ENCODE assay signal across 9 mouse cellular contexts in the genomic region with DNA sequence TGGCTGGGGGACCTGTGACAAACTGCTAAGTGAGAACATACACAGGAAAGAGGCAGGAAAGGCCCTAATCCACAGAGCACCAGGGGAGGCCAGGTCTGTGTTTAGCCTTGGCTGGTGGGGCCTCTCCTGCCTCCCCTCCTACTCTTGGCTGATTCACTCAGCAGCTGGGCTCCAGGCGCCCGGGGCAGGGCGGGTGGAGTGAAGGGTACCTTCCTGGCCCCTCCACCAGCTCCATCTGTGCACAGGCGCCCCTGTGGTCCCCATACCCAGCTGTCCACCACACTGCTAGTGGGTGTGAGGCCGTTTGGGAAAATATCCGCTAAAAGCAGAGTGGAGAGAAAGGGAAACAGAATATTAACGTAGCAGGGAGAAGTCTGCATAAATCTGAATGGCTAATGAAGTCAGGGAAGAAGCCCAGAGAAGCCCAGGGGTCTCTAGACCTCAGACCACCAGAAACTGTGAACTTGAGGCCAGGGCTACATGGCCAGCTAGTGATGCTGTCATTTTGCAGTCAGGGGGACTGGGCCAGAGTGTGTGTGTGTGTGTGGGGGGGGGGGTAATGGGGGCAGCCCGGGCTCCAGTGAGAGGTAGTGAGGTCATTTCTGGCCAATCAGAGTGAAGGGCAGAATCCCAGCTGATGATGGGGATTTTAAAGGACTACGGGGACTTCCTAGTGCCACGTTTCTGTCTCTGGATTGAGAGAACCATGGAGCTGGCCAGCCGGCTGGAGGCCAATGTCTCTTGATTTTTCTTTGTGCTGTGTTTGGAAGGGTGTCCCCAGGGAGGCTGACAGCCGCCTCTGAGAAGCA.
DNase-seq lines count a peak whose midpoint lies in the region; ATAC-seq lines count a peak whose summit lies in the region.
"Had no signal": no experiment of that assay in that cellular context is flagged by ENCODE, and none has a peak within 500 bp of the region (broad histone marks: within the 10 kb centered on the region; RNA-seq: fewer than 3 reads in every experiment).

No protein-coding gene starts in this region.

- peak; percentile 79 for ATAC-seq in kidney, embryonic 15.5 days (replicated peaks; ENCODE audit: low FRiP score)
- peak; percentile 85 for ATAC-seq in forebrain, embryonic 12.5 days (ENCODE audit: low FRiP score)
- ATAC-seq in stomach, embryonic 14.5 days (ENCODE audit: insufficient number of reproducible peaks, insufficient read depth, low FRiP score, low read depth), result peak; percentile 54; the same call in 1 of the 2 replicates

- H3K36me3 ChIP-seq in kidney, embryonic 15.5 days, result no peaks in the 10 kb centered on the region
- H3K36me3 ChIP-seq in forebrain, embryonic 12.5 days (replicated peaks), result no peaks in the 10 kb centered on the region
- no peaks in the 10 kb centered on the region for H3K36me3 ChIP-seq in stomach, embryonic 14.5 days (ENCODE audit: control insufficient read depth, insufficient read depth, low read length)

- H3K9me3 ChIP-seq in kidney, embryonic 15.5 days (replicated peaks), result no peaks in the 10 kb centered on the region
- no peaks in the 10 kb centered on the region for H3K9me3 ChIP-seq in forebrain, embryonic 12.5 days
- H3K9me3 ChIP-seq in stomach, embryonic 14.5 days (ENCODE audit: control insufficient read depth, low read depth, low read length), result no peaks in the 10 kb centered on the region

- DNase-seq in kidney, adult 18-20 months, result no peak
- peak; percentile 33 for DNase-seq in R1 (ENCODE audit: low read depth, low spot score)
- peak; percentile 45 to 69 for DNase-seq in heart, postnatal 14 days
- DNase-seq in lung, postnatal 14 days, result peak; percentile 33
- DNase-seq in spleen, postnatal 4 days (ENCODE audit: low spot score in 2 of 2), result no peak

- H3K4me2 ChIP-seq in kidney, embryonic 15.5 days, result peak overlapping the region; percentile 25; the same call in 1 of the 2 replicates
- peak overlapping the region; percentile 18; the same call in 1 of the 2 replicates for H3K4me2 ChIP-seq in forebrain, embryonic 12.5 days
- H3K4me2 ChIP-seq in stomach, embryonic 14.5 days (replicated peaks; ENCODE audit: low read depth, low read length), result no peak overlapping the region

- H3K27ac ChIP-seq in kidney, embryonic 15.5 days, result peak overlapping the region; percentile 78
- H3K27ac ChIP-seq in forebrain, embryonic 12.5 days, result peak overlapping the region; percentile 78
- H3K27ac ChIP-seq in stomach, embryonic 14.5 days (ENCODE audit: low read length), result peak overlapping the region; percentile 77

- H3K4me1 ChIP-seq in kidney, embryonic 15.5 days, result peaks cover 25% of the 10 kb centered on the region
- peaks cover 29% of the 10 kb centered on the region for H3K4me1 ChIP-seq in forebrain, embryonic 12.5 days
- H3K4me1 ChIP-seq in stomach, embryonic 14.5 days (ENCODE audit: control insufficient read depth, insufficient read depth, low read length), result peaks cover 19% of the 10 kb centered on the region

- H3K9ac ChIP-seq in kidney, embryonic 15.5 days, result no peak overlapping the region
- H3K9ac ChIP-seq in forebrain, embryonic 12.5 days, result peak overlapping the region; percentile 9; the same call in 1 of the 2 replicates
- no peak overlapping the region for H3K9ac ChIP-seq in stomach, embryonic 14.5 days (replicated peaks; ENCODE audit: low read depth, low read length)

- intact Hi-C loops in heart, postnatal 14 days (cut with DNase I), result no loop called here

- no peaks in the 10 kb centered on the region for H3K27me3 ChIP-seq in kidney, embryonic 15.5 days
- no peaks in the 10 kb centered on the region for H3K27me3 ChIP-seq in forebrain, embryonic 12.5 days
- no peaks in the 10 kb centered on the region for H3K27me3 ChIP-seq in stomach, embryonic 14.5 days (ENCODE audit: control insufficient read depth, insufficient read depth, low read length)

- WGBS in kidney, embryonic 15.5 days, result 6% methylated on average over 12 of the region's 12 CpGs
- 20% methylated on average over 11 of the region's 12 CpGs for WGBS in forebrain, embryonic 12.5 days
- 16% methylated on average over 12 of the region's 12 CpGs for WGBS in stomach, embryonic 14.5 days

- no peak overlapping the region for H3K4me3 ChIP-seq in kidney, embryonic 15.5 days (replicated peaks)
- H3K4me3 ChIP-seq in forebrain, embryonic 12.5 days (replicated peaks), result no peak overlapping the region
- no peak overlapping the region for H3K4me3 ChIP-seq in stomach, embryonic 14.5 days (ENCODE audit: low read depth, low read length)
- H3K4me3 ChIP-seq: erythroblast, embryonic 14.5 days had no signal

Comparison
In these comparisons a context has a peak if more than half of its experiments do, and no peak if none do; other contexts are left out.
1. DNase-seq: peak in R1 (single experiment), heart, postnatal 14 days (2 of 2) and lung, postnatal 14 days (single experiment); none in kidney, adult 18-20 months (single experiment) and spleen, postnatal 4 days (0 of 2).
2. Peak in every context shown above with its lines, with median percentiles within 50 percentile points of each other: ATAC-seq and H3K27ac ChIP-seq.